ENCODE assay signal across 18 mouse cellular contexts in the genomic region with DNA sequence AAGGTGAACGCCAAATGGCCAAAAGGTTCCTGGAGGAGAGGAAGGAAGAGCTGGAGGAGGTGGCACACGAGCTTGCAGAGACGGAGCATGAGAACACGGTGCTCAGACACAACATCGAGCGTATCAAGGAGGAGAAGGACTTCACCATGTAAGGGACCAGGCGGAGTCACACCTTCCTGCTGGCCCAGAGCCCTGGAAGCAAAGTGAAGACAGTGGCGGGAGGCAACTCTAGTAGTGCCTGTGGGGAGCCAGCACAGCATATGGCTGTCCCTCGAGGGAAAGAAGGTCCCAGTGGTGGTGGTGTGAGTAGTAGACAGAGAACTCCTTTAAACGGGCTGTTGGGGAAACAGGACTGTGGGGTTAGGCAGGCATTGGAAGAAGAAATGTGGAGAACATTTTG.
"Had no signal": no experiment of that assay in that cellular context is flagged by ENCODE, and none has a peak within 500 bp of the region (broad histone marks: within the 10 kb centered on the region; RNA-seq: fewer than 3 reads in every experiment).

No protein-coding gene starts in this region.

- H3K4me1 ChIP-seq: lung, embryonic 15.5 days; midbrain, embryonic 13.5 days; midbrain, embryonic 15.5 days; neural tube, embryonic 12.5 days; stomach, embryonic 15.5 days had no signal

- H3K4me2 ChIP-seq: lung, embryonic 15.5 days; midbrain, embryonic 11.5 days; midbrain, embryonic 13.5 days; midbrain, embryonic 15.5 days; neural tube, embryonic 12.5 days; stomach, embryonic 15.5 days had no signal

- H3K27me3 ChIP-seq: lung, embryonic 15.5 days; megakaryocyte, embryonic 14.5 days; midbrain, embryonic 13.5 days; midbrain, embryonic 15.5 days; neural tube, embryonic 12.5 days; stomach, embryonic 15.5 days had no signal

- H3K9ac ChIP-seq: liver, postnatal 0 days; lung, embryonic 15.5 days; midbrain, embryonic 13.5 days; midbrain, embryonic 15.5 days; neural tube, embryonic 12.5 days; stomach, embryonic 15.5 days had no signal

- H3K4me3 ChIP-seq: lung, embryonic 15.5 days; megakaryocyte, embryonic 14.5 days; midbrain, embryonic 13.5 days; midbrain, embryonic 15.5 days; neural tube, embryonic 12.5 days; stomach, embryonic 15.5 days had no signal

- ATAC-seq: liver, postnatal 0 days; lung, postnatal 0 days; midbrain, embryonic 13.5 days; midbrain, embryonic 15.5 days had no signal

- H3K27ac ChIP-seq: lung, embryonic 15.5 days; macrophage; midbrain, embryonic 13.5 days; midbrain, embryonic 15.5 days; neural tube, embryonic 12.5 days; stomach, embryonic 15.5 days; stomach, postnatal 0 days had no signal

- H3K9me3 ChIP-seq: lung, embryonic 15.5 days; megakaryocyte, embryonic 14.5 days; midbrain, embryonic 13.5 days; midbrain, embryonic 15.5 days; neural tube, embryonic 12.5 days; stomach, embryonic 15.5 days had no signal

- DNase-seq: liver, postnatal 0 days; lung, adult 2 months; lung, postnatal 14 days; lung, postnatal 36 days; right cerebral cortex, postnatal 14 days; thymus, adult 2 months; thymus, postnatal 25 days; thymus, postnatal 4 days had no signal
